Mouse (Mus musculus) C2C12 (cell line): ENCODE measurements around the gene Pigu.

Experiments used
- CEBPB ChIP-seq: IDR thresholded peaks from one replicate; pipeline ENCODE4 v1.6.1; 2011; ENCODE audit warnings: low read depth, mild to moderate bottlenecking, control low read depth, moderate library complexity
- CTCF ChIP-seq: IDR thresholded peaks from one replicate; pipeline ENCODE4 v1.5.1; 2011; ENCODE audit not compliant: control insufficient read depth, insufficient read depth, insufficient read length
- MAX ChIP-seq: IDR thresholded peaks from one replicate; pipeline ENCODE4 v1.6.1; 2011; ENCODE audit warnings: mild to moderate bottlenecking, control low read depth

DNA sequence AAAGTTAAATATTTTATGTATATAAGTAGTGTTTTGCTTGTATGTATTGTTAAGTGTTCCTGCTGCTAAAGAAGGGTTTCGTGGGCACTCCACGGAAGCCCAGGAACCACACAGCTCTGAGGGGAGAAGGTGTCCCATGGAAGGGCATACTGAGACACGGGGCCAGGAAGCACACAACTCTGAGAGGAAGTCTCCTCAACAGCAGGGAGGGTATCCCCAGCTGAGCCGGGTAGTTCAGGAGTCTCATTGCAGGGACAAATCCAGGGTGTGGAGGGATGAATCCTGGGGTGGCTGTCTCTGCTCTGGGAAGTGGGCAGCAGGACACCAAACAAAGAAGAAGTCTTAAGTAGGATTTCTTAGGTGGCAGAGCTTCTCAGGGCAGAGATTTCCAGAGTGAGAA lies 120.0 kb downstream of the Pigu start:
- TF ChIP-seq MAX, result no peak
- no peak for TF ChIP-seq CTCF
- TF ChIP-seq CEBPB, result no peak
